Mouse (Mus musculus): ENCODE measurements around the gene Gm45808.
"Not testable (repeated sequence)": the region's sequence is repeated elsewhere in the genome, so short reads cannot be mapped to it uniquely, and the experiment has no call there.

Gene Gm45808

DNA sequence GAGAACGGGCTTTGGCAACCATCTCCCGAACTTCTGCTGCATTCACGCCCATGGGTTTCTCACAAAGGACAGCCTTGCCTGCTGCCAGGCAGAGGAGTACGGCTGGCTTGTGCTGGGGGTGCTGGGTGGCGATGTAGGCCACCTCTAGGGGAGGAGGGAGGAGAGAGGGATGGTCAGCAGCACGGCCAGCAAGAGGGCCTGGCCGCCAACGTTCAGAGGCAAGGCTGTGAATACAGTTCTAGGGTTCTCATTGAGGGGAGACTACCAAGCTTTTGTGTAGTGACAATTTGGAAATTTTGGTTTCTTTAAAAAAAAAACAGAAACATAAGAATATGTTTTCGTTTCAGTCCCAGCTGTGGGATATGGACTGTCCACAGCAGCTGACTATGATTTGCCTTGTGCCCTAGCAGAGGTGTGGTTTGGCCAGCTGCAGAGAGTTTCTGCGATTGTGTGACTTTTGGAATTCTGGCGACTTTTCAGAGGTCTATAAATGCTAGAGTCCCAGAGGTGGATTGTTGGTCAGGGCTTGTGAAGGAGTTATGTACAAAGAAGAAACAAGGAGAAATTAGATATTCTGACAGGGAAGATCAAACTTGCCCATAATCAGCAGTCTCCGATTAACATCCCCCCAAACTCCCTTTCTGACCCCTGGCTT lies at the start of gene Gm45808:
Gene Gm45808, minus strand, starts transcription at position 51 of the 655 bp plus-strand sequence.
- no peak for DNase-seq

- DNase-seq: no peak
Observed at GRCm38 (mm10) chr7:45535676-45536075, 49.1 kb upstream of the Gm45808 start.

GRCm38 (mm10) chr7:45530643-45531042 lies 44.0 kb upstream of the Gm45808 start:
- no peak for DNase-seq

DNA sequence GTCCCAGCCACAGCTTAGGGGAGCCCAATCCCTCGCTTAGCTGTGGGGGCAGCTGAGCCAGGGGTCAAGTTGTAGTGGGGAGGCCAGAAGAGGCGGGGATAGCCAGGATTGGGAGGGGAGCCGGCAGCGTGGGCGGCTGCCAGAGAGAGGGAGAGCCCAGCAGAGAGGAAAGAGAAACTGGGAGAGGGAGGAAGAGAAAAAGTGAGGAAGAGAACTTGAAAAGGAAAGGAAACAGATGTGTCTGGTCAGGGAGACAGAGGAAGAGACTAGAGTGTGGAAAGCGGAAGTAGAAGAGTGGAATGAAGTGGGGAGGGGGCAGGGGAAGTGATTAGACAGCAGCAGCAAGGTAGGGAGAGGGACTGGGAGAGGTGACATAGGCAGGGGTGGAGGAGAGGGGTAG lies 42.9 kb upstream of the Gm45808 start:
- no peak for DNase-seq

DNA sequence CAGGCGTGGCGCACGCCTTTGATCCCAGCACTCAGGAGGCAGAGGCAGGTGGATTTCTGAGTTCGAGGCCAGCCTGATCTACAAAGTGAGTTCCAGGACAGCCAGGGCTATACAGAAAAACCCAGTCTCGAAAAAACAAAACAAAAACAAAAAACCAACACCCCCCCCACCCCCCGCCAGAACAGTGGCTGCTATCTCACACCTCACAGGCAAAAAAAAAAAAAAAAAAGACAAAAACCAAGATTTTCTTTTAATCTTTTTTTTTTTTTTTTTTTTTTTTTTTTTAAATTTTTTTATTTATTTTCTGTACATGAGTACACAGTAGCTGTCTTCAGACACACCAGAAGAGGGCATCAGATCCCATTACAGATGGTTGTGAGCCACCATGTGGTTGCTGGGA lies 40.6 kb upstream of the Gm45808 start:
- DNase-seq: not testable (repeated sequence)

- DNase-seq: no peak
Observed at GRCm38 (mm10) chr7:45526474-45527120, 40.0 kb upstream of the Gm45808 start.

DNA sequence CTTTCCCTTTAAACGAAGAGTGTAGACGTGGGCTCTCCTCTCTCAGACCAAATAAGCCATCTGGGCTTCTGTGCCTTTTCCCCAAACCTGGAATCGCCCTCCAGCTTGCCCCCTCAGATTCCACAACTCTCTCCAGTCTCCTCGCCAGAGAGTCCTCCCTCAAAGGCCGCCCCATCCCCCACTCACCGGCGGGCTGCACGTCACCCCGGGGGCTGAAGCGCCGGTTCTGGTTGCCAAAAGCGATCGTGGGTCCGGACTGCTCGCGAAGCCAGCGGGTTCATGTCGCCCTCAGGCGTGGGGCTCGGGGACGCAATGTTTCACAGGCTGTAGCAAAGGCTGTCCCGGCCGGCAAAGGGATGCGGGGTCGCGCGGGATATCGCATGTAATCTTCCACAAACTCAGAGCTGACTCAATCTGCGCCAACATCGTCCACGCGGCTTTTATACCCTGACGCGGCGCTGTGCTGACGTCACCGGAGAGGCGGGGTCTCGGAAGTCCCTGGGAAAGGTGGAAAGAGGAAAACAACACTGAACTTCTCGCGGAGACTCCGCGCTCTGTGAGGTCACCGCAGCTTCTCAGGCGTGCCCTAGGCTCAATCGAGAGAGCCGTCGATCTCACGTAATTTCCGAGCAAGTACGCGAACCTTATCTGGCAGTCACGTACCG lies 39.3 kb upstream of the Gm45808 start, which contains the start of the genes Ppp1r15a and Plekha4:
Gene Ppp1r15a, minus strand, starts transcription at position 460 of the 665 bp plus-strand sequence.
Gene Plekha4, plus strand, starts transcription at position 522 of the 665 bp plus-strand sequence.
- peak; percentile 97 for DNase-seq

DNA sequence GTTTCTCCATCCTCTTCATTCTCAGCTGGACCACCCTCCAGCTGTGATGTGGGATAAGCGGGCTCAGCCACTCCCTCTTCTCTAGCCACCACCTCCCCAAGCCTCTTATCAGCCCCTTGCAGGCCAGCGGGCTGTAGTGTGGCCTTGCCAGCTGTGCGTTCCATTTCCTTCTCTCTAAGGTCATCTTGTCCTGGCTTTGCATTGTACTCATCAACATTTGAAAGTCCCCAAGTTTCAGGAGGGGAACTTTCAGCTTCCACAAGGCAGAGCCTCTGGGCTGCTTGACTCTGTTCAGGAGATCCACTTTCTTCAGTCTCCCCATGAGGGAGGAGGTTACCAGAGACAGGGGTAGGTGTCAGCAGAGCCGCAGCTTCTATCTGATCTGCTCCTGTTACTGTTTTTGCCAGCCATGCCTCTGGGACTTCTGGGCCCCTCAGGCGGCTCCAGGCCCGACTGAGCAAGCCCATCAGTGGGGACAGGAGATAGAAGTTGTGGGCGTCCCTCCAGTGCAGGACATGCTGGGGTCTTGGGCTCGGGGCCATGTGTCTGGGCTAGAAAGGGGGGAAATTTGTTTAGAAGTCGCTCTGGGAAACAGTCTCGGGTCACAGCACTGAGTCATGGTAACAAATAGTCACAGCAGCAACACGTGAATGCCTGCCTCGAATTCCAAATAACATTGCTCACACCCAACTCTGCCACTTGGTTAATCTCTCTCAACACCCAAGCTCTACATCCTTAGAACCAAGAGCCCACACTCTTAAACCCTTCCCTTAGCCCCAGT lies 38.4 kb upstream of the Gm45808 start:
- DNase-seq: no peak

DNA sequence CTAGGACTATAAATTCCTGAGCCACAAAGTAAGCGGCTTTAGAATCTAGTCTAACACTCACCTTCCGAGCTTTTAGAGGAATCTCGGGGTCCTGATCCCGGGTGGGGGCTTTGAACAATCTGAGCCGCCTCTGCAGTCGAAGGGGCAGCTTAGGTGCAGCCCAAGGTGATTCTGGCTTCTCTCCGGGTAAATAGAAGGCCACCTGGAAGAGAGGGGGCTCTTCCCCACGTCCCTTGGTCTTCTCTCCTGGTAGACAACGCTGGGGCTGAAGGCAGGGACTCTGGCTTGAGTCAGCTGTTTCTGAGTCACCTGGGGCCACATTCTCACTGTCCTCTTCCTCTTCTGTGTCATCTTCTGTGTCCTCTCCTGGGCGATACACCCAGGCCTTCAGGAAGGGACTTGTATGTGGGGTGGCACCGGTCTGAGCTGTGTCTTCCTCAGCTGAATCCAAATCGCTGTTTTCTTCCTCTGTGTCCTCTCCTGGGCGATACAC lies 37.1 kb upstream of the Gm45808 start:
- DNase-seq: no peak

DNA sequence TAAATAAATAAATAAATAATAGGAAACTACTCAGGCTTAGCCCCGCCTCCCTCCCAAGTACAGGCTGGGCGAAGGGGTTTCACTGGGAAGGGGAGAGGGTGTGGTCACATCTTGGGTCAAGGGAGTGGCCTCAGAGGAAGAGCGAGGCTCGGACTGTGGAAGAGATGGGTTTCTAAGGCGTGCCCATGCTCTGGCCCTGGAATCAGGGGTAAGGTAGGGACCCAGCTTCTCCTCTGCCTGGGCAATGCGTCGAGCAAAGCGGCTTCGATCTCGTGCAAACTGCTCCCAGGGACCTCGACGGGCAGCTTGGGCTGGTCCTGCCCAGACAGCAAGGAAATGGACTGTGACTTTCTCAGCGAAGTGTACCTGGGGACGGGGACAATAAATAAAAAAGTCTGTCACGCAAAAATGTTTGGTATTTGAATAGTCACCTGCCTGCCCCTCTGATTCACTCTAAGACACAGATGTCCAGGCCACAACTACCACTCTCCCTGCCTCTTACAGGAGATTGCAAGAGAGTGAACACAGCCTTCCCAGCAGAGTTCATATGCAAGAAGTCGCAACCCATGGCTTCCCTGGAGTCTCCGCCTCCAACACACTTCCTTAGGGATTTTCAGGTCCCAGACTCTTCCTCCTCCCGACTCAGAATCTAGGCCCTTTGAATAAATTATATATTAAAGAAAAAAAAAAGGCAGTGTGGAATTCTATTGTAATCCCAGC lies 36.5 kb upstream of the Gm45808 start:
- no peak for DNase-seq

- no peak for DNase-seq
Observed at GRCm38 (mm10) chr7:45522194-45522752, 35.7 kb upstream of the Gm45808 start.

DNA sequence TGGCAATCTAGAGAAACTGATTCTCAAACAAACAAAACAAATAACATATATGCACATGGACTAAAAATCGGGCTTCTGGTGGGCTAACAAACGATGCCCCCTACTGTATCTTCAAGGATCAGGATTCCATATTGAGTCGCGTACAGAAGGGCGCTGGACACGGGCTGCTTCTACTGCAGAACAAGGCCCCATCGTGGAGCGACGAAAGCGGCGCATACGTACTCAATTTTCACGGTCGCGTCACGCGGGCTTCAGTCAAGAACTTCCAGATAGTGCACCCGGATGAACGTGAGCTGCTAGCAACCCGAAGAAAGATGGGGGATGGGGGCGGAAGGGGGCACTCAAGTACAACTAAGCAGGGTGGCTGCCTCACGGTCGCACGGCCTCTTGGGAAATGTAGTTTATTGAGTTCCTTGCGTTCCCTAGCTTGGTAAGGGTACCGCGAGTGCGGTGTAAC lies 35.1 kb upstream of the Gm45808 start:
- DNase-seq: peak; percentile 82

GRCm38 (mm10) chr7:45520605-45521004 lies 34.0 kb upstream of the Gm45808 start:
- no peak for DNase-seq

DNA sequence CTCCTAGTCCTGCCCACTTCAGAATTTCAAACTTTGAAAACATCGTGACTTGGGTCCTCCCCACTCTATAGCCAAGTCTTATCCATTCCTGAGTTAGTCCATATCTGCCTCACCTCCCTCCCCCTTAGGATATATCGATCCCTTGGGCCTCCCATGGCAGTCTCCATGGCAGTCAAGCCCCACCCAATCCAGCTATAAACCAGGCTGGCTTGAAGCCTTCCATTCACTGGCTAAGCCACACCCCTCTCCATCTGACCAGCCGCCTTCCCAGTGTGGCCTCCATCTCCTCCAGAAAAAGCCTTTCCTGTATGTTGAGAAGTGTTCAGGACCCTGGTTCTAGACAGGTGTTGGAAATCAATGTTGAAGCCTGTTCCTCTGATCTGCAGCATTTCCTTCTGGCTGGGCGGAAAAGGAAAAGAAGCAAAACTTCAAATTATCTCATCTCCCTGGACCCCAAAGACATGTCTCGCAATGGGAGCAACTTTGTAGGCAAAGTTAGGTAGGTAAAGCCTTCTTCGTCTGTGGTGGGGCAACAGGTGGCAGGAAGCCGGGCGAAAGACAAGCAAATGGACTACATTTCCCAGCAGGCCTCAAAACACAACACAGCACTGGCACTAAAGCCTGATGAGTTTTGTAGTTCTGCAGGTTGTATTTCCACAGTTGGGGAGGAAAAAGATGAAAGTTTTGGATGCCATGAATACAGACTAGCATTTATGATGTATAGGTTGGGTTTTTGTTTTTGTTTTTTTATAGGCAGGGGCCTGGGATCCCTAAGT lies 32.9 kb upstream of the Gm45808 start:
- no peak for DNase-seq

GRCm38 (mm10) chr7:45518618-45519017 lies 32.0 kb upstream of the Gm45808 start:
- no peak for DNase-seq

DNA sequence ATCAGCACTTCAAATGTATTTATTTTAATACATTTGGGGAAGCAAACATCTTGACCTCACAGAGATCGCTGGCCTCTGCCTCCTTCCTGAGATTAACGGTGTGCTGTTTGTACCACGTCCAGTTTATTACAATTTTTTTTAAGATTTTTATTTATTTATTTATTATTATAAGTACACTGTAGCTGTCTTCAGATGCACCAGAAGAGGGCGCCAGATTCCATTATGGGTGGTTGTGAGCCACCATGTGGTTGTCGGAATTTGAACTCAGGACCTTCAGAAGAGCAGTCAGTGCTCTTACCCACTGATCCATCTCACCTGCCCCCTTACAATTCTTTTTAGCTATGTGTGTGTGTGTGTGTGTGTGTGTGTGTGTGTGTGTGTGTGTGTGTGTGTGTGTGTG lies 30.2 kb upstream of the Gm45808 start:
- not testable (repeated sequence) for DNase-seq

GRCm38 (mm10) chr7:45515436-45515835 lies 28.8 kb upstream of the Gm45808 start:
- DNase-seq: no peak

GRCm38 (mm10) chr7:45514411-45514810 lies 27.8 kb upstream of the Gm45808 start:
- no peak for DNase-seq

DNA sequence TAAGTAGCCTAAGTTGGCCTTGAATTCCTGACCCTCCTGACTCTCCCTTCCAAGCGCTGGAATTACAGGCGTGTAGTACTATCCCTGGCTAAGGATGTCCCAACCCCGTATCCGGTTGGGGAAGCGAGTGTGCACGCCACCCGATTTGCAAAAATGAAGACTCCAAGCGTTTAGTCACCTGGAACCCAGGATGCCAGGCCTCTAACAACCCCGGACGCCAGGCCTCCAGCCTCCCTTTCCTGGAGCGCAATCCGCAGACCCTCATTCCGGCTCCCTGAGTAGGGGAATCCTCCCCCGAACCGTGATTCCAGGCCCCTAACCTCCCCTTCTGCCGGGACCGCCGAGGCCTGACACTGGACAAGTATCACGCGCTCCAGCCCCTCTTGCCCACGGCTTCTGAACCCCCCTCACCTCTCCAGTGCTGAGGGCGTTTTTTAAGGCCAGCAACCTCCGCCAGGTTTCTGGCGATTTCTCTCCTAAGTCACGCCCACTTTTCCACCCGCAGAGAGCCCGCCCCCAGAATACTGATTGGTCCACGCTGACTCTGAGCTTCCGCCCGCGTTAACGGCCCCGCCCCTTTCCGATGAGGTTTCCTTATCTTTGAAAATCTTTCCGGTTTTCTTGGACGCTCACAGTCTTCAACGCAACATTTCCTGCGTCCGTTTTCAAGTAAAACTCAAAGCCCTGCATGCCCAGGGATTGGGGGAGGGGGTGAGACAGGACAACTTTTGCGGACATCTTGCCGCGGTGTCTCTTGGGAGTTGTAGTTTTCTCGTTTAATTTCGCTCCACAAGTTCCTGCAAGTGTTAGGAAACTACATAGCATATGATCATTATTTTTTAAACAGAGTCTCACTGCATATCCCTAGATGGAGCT lies 23.5 kb upstream of the Gm45808 start, which contains the start of gene Nucb1:
Gene Nucb1, minus strand, starts transcription at position 495 of the 876 bp plus-strand sequence.
- DNase-seq: peak; percentile 91

Measured in cerebellum, adult 8-10 months (tissue).